Mouse (Mus musculus) thymus, postnatal 0 days (tissue): ENCODE measurements around the gene Rhcg. TPM values are rescaled to one million over a fixed set of nuclear protein-coding genes. Genes with fewer than 3 reads are reported as not detected.

Source experiments
- DNase-seq: peaks from one replicate; pipeline ENCODE4 v3.0.0-alpha.2; 2015; ENCODE audit warnings: low spot score
- polyA plus RNA-seq: library from polyadenylated mRNA; unstranded; fragments of >200 nt; fragmentation: Nextera tagmentation; extraction: Ambion mirVana; gene quantifications from 2 replicates; pipeline ENCODE4 v1.2.1, GENCODE M21; 2015

Gene Rhcg
- 0.57 and 0.82 TPM in 2 replicates for polyA plus RNA-seq

GRCm38 (mm10) chr7:79617418-79617817, at the start of gene Rhcg:
Gene Rhcg (minus strand): TSS chr7:79617657.
- no peak for DNase-seq

GRCm38 (mm10) chr7:79666690-79667089, 49.2 kb upstream of the Rhcg start:
- DNase-seq = no peak

- no peak for DNase-seq
Measured at GRCm38 (mm10) chr7:79661253-79661890, 43.9 kb upstream of the Rhcg start.

GRCm38 (mm10) chr7:79660291-79661150, 43.1 kb upstream of the Rhcg start:
- peak; percentile 16 for DNase-seq

GRCm38 (mm10) chr7:79659578-79660290, 42.3 kb upstream of the Rhcg start, which contains the start of gene Ticrr:
Gene Ticrr (plus strand): TSS chr7:79660196.
- peak; percentile 98 for DNase-seq

- DNase-seq = no peak
Measured at GRCm38 (mm10) chr7:79654586-79654985, 37.1 kb upstream of the Rhcg start.

- DNase-seq = no peak
Measured at GRCm38 (mm10) chr7:79654185-79654584, 36.7 kb upstream of the Rhcg start.

- DNase-seq = peak; percentile 47
Measured at GRCm38 (mm10) chr7:79649005-79649404, 31.5 kb upstream of the Rhcg start.

GRCm38 (mm10) chr7:79647233-79647632, 29.8 kb upstream of the Rhcg start:
- no peak for DNase-seq

- no peak for DNase-seq
Measured at GRCm38 (mm10) chr7:79631773-79632348, 14.4 kb upstream of the Rhcg start.

- no peak for DNase-seq
Measured at GRCm38 (mm10) chr7:79628271-79628913, 10.9 kb upstream of the Rhcg start.

GRCm38 (mm10) chr7:79626170-79626569, 8.7 kb upstream of the Rhcg start:
- no peak for DNase-seq

GRCm38 (mm10) chr7:79623086-79623485, 5.6 kb upstream of the Rhcg start:
- no peak for DNase-seq

- no peak for DNase-seq
Measured at GRCm38 (mm10) chr7:79619493-79619892, 2.0 kb upstream of the Rhcg start.

GRCm38 (mm10) chr7:79615941-79616340, 1.5 kb downstream of the Rhcg start:
- no peak for DNase-seq

- DNase-seq = no peak
Measured at GRCm38 (mm10) chr7:79615008-79615407, 2.4 kb downstream of the Rhcg start.

- DNase-seq = no peak
Measured at GRCm38 (mm10) chr7:79613314-79613713, 4.1 kb downstream of the Rhcg start.

GRCm38 (mm10) chr7:79612783-79613182, 4.7 kb downstream of the Rhcg start:
- peak; percentile 51 for DNase-seq

- DNase-seq = no peak
Measured at GRCm38 (mm10) chr7:79611901-79612300, 5.6 kb downstream of the Rhcg start.

GRCm38 (mm10) chr7:79607263-79607921, 10.1 kb downstream of the Rhcg start:
- peak; percentile 36 for DNase-seq
